Mouse (Mus musculus) granulocyte monocyte progenitor cell, adult 5-6 weeks (primary cell): ENCODE results near the gene Vezf1. TPM values are rescaled to one million over a fixed set of nuclear protein-coding genes. Genes with fewer than 3 reads are reported as not detected.

Experiments used
- ATAC-seq: replicated peaks from 2 replicates; pipeline ENCODE4 v1.8.0; 2016; ENCODE audit warnings: mild to moderate bottlenecking, moderate TSS enrichment, inconsistent platforms; ENCODE audit not compliant: poor library complexity, severe bottlenecking
- total RNA-seq, 2 experiments: library from RNA; stranded (forward) in 1 of 2; stranded (reverse) in 1 of 2; fragments of 200-712, 200-1000 nt in 1 of 2; fragments of >200 nt in 1 of 2; fragmentation: Nextera tagmentation in 1 of 2; gene quantifications; 2 replicates each; pipeline ENCODE4 v1.2.3; 2014 to 2017

Gene Vezf1
- total RNA-seq, 2 experiments from 2014 or later: 15.8 to 32.0 TPM

GRCm38 (mm10) chr11:88091949-88092348, 23.9 kb downstream of the Vezf1 start:
- peak; percentile 81 for ATAC-seq

GRCm38 (mm10) chr11:88097173-88097572, 29.1 kb downstream of the Vezf1 start:
- no peak for ATAC-seq

GRCm38 (mm10) chr11:88098021-88098729, 30.1 kb downstream of the Vezf1 start, which contains the start of gene Cuedc1:
Gene Cuedc1 (plus strand): TSS chr11:88098058.
- no peak for ATAC-seq

GRCm38 (mm10) chr11:88098787-88099598, 30.9 kb downstream of the Vezf1 start:
- peak; percentile 73 for ATAC-seq

- peak; percentile 31; the same call in 1 of the 2 replicates for ATAC-seq
These were observed 31.5 kb downstream of the Vezf1 start for GRCm38 (mm10) chr11:88099599-88100023.

GRCm38 (mm10) chr11:88100170-88100569, 32.1 kb downstream of the Vezf1 start:
- ATAC-seq: no peak

GRCm38 (mm10) chr11:88103214-88103941, 35.3 kb downstream of the Vezf1 start:
- ATAC-seq: no peak

GRCm38 (mm10) chr11:88105494-88106291, 37.6 kb downstream of the Vezf1 start:
- 0 out of 2 replicates have a peak, but pooled peaks have one; percentile 14 for ATAC-seq

GRCm38 (mm10) chr11:88106292-88106554, 38.1 kb downstream of the Vezf1 start:
- no peak for ATAC-seq

GRCm38 (mm10) chr11:88107365-88107764, 39.3 kb downstream of the Vezf1 start:
- ATAC-seq: peak; percentile 96

GRCm38 (mm10) chr11:88110031-88110594, 42.0 kb downstream of the Vezf1 start:
- no peak for ATAC-seq

GRCm38 (mm10) chr11:88112078-88112477, 44.0 kb downstream of the Vezf1 start:
- no peak for ATAC-seq

GRCm38 (mm10) chr11:88112677-88113333, 44.7 kb downstream of the Vezf1 start:
- no peak for ATAC-seq

GRCm38 (mm10) chr11:88113543-88114271, 45.6 kb downstream of the Vezf1 start:
- no peak for ATAC-seq

- ATAC-seq: peak; percentile 83
These were observed 46.8 kb downstream of the Vezf1 start for GRCm38 (mm10) chr11:88114871-88115301.

- ATAC-seq: no peak; the same call in 1 of the 2 replicates
These were observed 48.5 kb downstream of the Vezf1 start for GRCm38 (mm10) chr11:88116568-88116967.

- 0 out of 2 replicates have a peak, but pooled peaks have one; percentile 15 for ATAC-seq
These were observed 49.4 kb downstream of the Vezf1 start for GRCm38 (mm10) chr11:88117356-88118090.

GRCm38 (mm10) chr11:88118091-88118440, 50.0 kb downstream of the Vezf1 start:
- no peak for ATAC-seq
